Mouse (Mus musculus) c-Kit-positive CD71-positive TER-119-negative erythroid progenitor cells, embryonic 14.5 days (primary cell): ENCODE data around the gene Tepsin.

Experiments used
- DNase-seq: peaks from one replicate; pipeline ENCODE4 v3.0.0-alpha.2; 2013; ENCODE audit warnings: low read depth

Tepsin gene

DNA sequence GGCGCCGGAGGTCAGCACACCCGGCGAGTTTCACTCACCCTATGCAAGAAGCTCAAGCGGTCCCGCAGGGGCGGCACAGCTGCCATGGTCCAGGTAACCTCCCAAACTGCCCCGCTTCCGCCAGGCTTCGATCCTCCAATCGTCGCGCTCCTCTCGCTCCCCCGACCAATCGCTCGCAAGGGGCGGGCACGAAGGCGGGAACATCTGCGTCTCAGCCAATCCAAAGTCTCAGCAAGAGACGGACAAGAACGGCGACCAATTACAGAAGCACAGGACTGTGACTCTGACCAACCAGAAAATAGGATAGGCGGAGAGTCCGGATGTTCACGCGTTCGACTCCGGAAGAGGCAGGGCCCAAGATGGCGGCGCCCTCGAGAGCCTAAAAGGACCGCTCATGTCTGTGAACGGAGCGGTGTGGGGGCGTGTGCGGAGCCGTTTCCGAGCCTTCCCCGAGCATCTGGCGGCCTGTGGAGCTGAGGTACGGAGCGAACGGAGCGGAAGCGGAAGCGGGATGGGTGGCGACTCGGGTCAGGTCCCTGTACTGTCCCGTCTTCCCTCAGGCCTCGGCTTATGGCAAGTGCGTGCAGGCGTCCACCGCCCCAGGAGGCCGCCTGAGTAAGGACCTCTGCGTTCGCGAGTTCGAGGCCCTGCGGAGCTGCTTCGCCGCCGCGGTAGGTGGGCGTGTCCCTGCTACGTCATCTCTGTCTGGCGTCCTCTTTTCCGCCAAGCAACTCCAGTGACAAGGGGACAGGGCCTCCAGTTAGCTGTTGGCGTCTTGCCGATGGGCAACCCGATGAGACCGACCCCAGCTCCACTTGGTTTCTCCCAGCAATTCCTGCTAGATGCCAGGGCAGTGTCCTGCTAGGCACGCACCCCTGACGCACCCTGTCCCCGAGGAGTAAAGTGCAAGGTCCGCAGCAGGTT, at the start of gene Tepsin, which contains the start of gene Ndufaf8:
Tepsin (minus strand) TSS at position 144 of the 924 bp plus-strand sequence.
Ndufaf8 (plus strand) TSS at position 341 of the 924 bp plus-strand sequence.
- peak; percentile 96 for DNase-seq

- no peak for DNase-seq
These were observed 45.4 kb upstream of the Tepsin start for GRCm38 (mm10) chr11:120143708-120144497.

- no peak for DNase-seq
These were observed 44.1 kb upstream of the Tepsin start for GRCm38 (mm10) chr11:120142601-120143051.

DNA sequence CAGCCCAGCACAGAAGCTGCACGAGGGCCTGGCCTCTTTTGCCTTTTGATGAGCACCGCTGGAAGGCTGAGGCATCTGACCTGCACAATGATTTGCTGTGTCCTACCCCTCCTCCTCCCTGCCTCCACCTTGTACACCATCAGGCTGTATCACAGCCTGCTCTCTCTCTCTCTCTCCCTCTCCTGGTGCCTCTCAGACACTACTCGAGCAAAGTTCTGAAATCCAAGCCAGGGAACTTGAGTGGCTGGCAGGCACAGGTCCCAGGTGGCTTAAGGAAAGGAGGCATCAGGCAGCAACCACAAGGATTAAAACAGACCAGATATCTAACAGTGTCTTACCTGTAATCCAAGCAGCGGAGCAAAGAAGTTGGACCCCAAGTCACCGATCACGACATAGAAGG, 41.7 kb upstream of the Tepsin start:
- no peak for DNase-seq

- DNase-seq: no peak
These were observed 40.8 kb upstream of the Tepsin start for GRCm38 (mm10) chr11:120139309-120139731.

- no peak for DNase-seq
These were observed 39.1 kb upstream of the Tepsin start for GRCm38 (mm10) chr11:120137625-120138004.

- peak; percentile 51 for DNase-seq
These were observed 38.5 kb upstream of the Tepsin start for GRCm38 (mm10) chr11:120136796-120137624.

DNA sequence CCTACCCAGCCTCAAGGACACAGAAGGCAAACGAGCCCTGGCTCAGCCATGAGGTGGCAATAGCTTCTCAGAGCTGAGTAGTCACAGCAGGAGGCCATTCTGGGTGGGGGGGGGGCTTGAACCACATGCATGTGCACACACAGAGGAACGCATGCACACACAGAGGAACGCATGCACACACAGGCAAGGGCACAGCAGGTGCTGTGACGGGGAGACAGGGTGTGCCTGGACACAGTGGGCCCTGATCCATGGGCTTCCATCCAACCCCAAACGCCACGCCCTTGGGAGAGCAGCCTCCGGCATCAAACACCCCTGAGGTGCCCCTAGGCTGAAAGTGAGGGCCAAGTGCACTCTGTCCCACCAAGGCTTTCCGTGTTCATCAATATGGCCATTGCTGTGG, 37.7 kb upstream of the Tepsin start:
- no peak for DNase-seq

- no peak for DNase-seq
These were observed 36.5 kb upstream of the Tepsin start for GRCm38 (mm10) chr11:120134847-120135530.

GRCm38 (mm10) chr11:120134148-120134547, 35.6 kb upstream of the Tepsin start:
- DNase-seq: no peak

GRCm38 (mm10) chr11:120129281-120129680, 30.8 kb upstream of the Tepsin start:
- DNase-seq: no peak

DNA sequence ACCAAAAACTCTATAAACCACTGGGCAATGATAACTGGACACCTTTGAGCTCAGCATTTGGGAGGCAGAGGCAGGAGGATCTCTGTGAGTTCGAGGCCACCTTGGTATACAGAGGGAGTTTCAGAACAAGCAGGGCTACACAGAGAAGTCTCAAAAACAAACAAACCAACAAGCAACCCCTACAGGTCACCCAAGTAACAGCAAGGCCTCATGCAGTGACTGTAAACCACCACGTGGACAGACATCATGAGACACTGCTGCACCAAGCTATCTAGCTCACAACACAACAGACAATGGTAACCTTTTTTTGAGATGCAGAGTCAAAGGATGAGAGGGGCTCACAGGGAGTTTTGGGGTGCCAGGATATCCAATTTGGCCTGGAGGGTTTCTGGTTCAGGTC, 28.3 kb upstream of the Tepsin start:
- DNase-seq: no peak

- no peak for DNase-seq
These were observed 23.6 kb upstream of the Tepsin start for GRCm38 (mm10) chr11:120122126-120122525.

DNA sequence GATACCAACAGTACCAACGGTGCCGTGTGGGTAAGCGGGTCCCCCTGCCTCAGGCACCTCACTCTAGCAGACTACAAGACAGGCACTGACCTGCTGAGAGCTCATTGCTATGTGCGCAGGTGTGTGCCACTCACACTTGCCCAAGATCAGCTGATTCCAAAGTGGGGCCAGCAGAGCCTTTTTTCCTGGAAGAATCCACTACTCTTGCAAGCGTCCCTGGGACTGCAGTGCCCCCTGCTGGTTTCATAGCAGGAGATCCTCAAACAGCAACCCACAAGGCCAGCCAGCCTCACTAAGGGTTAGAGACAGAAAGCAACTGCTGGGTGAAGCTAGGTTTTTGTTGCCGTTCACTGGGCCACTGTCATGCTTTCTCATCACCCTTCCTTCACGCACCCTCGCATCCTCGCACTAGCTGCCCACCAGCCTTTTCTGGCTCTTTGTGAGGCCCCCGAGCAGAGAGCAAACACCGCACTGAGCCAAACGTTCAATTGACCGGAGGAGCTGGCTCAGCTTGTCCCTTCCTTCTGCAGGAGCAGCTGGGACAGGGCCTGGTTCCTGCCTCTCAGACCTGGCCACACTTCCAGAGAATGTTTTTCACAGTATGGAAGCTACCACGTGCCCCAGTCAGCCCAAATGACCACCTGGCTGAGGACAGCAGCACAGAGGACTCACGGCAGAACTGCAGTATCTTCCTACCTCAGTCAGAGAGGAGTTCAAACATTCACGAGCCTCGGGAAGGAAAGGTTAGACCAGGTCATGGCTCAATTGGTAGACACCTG, 22.3 kb upstream of the Tepsin start:
- no peak for DNase-seq

DNA sequence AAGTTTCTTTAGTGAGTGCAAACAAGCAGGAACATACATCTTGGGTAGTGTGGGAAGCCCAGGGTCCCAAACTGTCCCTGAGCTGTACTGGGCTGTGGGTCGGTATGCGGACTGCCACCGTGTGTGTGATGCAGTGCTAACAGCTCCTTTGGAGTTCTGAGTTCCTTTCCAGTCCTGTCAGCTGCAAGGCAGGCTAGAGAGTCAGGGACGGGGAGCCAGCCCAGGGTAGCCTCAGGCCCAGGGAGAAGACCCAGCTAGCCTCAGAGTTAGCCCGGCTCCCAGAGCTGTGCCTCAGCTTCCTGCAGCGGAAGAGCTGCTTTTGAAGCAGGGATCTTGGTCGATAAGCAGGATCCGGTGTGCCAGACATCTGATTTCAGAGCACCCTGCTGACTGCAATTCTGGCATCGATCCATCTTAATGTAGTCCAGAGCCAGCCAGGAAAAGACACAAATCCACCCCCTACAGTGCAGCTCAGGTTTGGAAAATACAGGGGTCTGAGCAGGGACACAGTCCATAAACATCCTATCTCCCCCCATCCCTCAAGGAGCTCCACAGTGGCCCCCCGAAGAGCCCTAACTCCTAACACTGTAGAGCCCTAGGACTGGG, 21.5 kb upstream of the Tepsin start:
- DNase-seq: no peak

DNA sequence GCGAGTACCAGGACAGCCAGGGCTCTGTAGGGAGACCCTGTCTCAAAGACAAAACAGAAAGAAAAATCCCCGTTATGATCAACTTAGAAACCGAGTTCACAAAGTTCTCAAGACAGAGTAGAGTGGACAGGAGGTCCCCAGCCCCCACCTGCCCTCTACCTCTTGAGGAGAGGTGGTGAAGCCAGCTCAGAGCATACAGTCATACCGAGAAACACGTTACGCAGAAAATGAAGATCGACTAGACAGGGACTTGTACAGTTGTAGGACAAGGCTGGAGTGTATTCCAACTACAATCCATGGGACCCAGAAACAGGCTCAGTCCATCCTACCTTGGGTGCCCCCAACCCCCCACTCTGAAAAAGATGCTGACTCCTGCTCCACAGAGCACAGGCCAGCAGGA, 20.6 kb upstream of the Tepsin start:
- DNase-seq: no peak

- DNase-seq: no peak
These were observed 19.1 kb upstream of the Tepsin start for GRCm38 (mm10) chr11:120117626-120118025.

- DNase-seq: no peak
These were observed 16.1 kb upstream of the Tepsin start for GRCm38 (mm10) chr11:120114488-120115215.

GRCm38 (mm10) chr11:120112136-120112535, 13.6 kb upstream of the Tepsin start:
- DNase-seq: no peak
